Mouse (Mus musculus) activated CD4-positive, CD25-positive, alpha-beta regulatory T cell, adult 4 months (primary cell): ENCODE measurements around the gene Pfkm. TPM values are rescaled to one million over a fixed set of nuclear protein-coding genes. Genes with fewer than 3 reads are reported as not detected.

Experiments
- ATAC-seq: one replicate; pipeline ENCODE4 v1.8.0; 2017
- polyA plus RNA-seq, 2 experiments: library from polyadenylated mRNA; unstranded; fragments of 100-300 nt; shearing (Covaris generic); gene quantifications; one replicate each; pipeline ENCODE4 v1.2.1; 2017

Pfkm gene
- polyA plus RNA-seq = 1 to 10 TPM; 5.0 to 6.8 TPM

GRCm38 (mm10) chr15:98092372-98093120, at the start of gene Pfkm:
Gene Pfkm, plus strand, starts transcription at chr15:98092589.
- ATAC-seq = no peak

- no peak for ATAC-seq
Observed at GRCm38 (mm10) chr15:98043967-98044366, 48.4 kb upstream of the Pfkm start.

GRCm38 (mm10) chr15:98044387-98044786, 48.0 kb upstream of the Pfkm start:
- no peak for ATAC-seq

- no peak for ATAC-seq
Observed at GRCm38 (mm10) chr15:98048918-98049700, 43.3 kb upstream of the Pfkm start.

- no peak for ATAC-seq
Observed at GRCm38 (mm10) chr15:98051685-98052084, 40.7 kb upstream of the Pfkm start.

- no peak for ATAC-seq
Observed at GRCm38 (mm10) chr15:98055246-98055645, 37.1 kb upstream of the Pfkm start.

- no peak for ATAC-seq
Observed at GRCm38 (mm10) chr15:98065881-98066280, 26.5 kb upstream of the Pfkm start.

- ATAC-seq = peak; percentile 69
Observed at GRCm38 (mm10) chr15:98066602-98067001, 25.8 kb upstream of the Pfkm start.

GRCm38 (mm10) chr15:98067492-98067891, 24.9 kb upstream of the Pfkm start:
- peak; percentile 60 for ATAC-seq

- no peak for ATAC-seq
Observed at GRCm38 (mm10) chr15:98068506-98068905, 23.9 kb upstream of the Pfkm start.

GRCm38 (mm10) chr15:98069566-98070245, 22.7 kb upstream of the Pfkm start:
- no peak for ATAC-seq

GRCm38 (mm10) chr15:98070376-98070775, 22.0 kb upstream of the Pfkm start:
- ATAC-seq = no peak

- ATAC-seq = no peak
Observed at GRCm38 (mm10) chr15:98074521-98074920, 17.9 kb upstream of the Pfkm start.

GRCm38 (mm10) chr15:98075034-98075433, 17.4 kb upstream of the Pfkm start:
- ATAC-seq = no peak

- no peak for ATAC-seq
Observed at GRCm38 (mm10) chr15:98076901-98077300, 15.5 kb upstream of the Pfkm start.

GRCm38 (mm10) chr15:98088889-98089288, 3.5 kb upstream of the Pfkm start:
- no peak for ATAC-seq

- ATAC-seq = peak; percentile 82
Observed at GRCm38 (mm10) chr15:98089421-98090183, 2.8 kb upstream of the Pfkm start.

- no peak for ATAC-seq
Observed at GRCm38 (mm10) chr15:98091841-98092240, 548 bp upstream of the Pfkm start.

GRCm38 (mm10) chr15:98093121-98094011, 977 bp downstream of the Pfkm start, which contains the start of gene Senp1:
Gene Senp1, minus strand, starts transcription at chr15:98093744.
- peak; percentile 75 for ATAC-seq

GRCm38 (mm10) chr15:98094905-98095304, 2.5 kb downstream of the Pfkm start:
- no peak for ATAC-seq

- no peak for ATAC-seq
Observed at GRCm38 (mm10) chr15:98096957-98097356, 4.6 kb downstream of the Pfkm start.
